ENCODE assay signal across 24 mouse cellular contexts in the genomic region with DNA sequence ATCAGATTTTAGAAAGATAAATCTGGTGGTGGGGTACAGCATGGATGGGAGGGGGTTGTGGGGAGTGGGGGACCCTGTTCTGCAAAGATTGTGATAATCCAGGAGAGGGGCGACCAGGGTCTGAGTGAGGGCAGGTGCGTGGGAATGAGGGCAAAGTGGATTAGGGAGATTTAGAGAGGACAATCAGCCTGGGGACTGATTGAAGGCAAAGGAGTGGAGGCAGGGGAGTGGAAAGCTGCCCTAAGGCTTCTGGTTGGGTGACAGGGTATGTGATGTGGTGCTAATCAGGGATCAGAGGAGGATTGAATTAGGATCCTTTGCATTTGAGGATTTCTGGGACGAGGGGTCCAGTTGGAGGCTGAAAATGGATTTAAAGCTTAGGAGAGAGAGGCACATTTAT.
"Had no signal": no experiment of that assay in that cellular context is flagged by ENCODE, and none has a peak within 500 bp of the region (broad histone marks: within the 10 kb centered on the region; RNA-seq: fewer than 3 reads in every experiment).

No protein-coding gene starts in this region.

- H3K27me3 ChIP-seq: liver, embryonic 12.5 days; liver, embryonic 15.5 days; lung, embryonic 15.5 days; midbrain, embryonic 12.5 days had no signal

- H3K4me3 ChIP-seq: layer of hippocampus, adult 2 months; limb, embryonic 10.5 days; limb, embryonic 13.5 days; liver, embryonic 12.5 days; liver, embryonic 15.5 days; lung, embryonic 15.5 days; megakaryocyte, embryonic 14.5 days; midbrain, embryonic 12.5 days had no signal

- H3K9ac ChIP-seq: limb, embryonic 13.5 days; liver, embryonic 12.5 days; liver, embryonic 15.5 days; lung, embryonic 15.5 days; midbrain, embryonic 12.5 days had no signal

- H3K4me2 ChIP-seq: limb, embryonic 13.5 days; liver, embryonic 12.5 days; liver, embryonic 15.5 days; lung, embryonic 15.5 days; midbrain, embryonic 12.5 days had no signal

- H3K36me3 ChIP-seq: limb, embryonic 10.5 days; limb, embryonic 13.5 days; liver, embryonic 12.5 days; liver, embryonic 15.5 days; lung, embryonic 15.5 days; midbrain, embryonic 12.5 days had no signal

- H3K4me1 ChIP-seq: limb, embryonic 10.5 days; limb, embryonic 13.5 days; liver, embryonic 12.5 days; liver, embryonic 15.5 days; lung, embryonic 15.5 days; megakaryocyte, embryonic 14.5 days had no signal

- H3K9me3 ChIP-seq: limb, embryonic 10.5 days; limb, embryonic 13.5 days; liver, embryonic 12.5 days; liver, embryonic 15.5 days; lung, embryonic 15.5 days; midbrain, embryonic 12.5 days had no signal

- H3K27ac ChIP-seq: kidney, postnatal 0 days; layer of hippocampus, adult 2 months; limb, embryonic 10.5 days; limb, embryonic 13.5 days; liver, embryonic 12.5 days; liver, embryonic 15.5 days; lung, embryonic 15.5 days; midbrain, embryonic 12.5 days had no signal

- ATAC-seq: inflammation-experienced regulatory T-cells, adult 6 months; intestine, embryonic 16.5 days; liver, embryonic 12.5 days had no signal

- DNase-seq: kidney, adult 18-20 months; kidney, adult 9 months; kidney, postnatal 25 days; layer of hippocampus, adult 9-11 months; liver; lung, adult 18-20 months; lung, postnatal 10 days; lung, postnatal 36 days; right cerebral cortex, postnatal 25 days; spleen, adult 18-20 months; thymus, adult 2 months; thymus, postnatal 14 days; thymus, postnatal 4 days had no signal
